Mouse (Mus musculus) CH12F3 (cell line): ENCODE results near the gene Cactin.

ENCODE experiments used
- in situ Hi-C: fragments of 300-500 bp; cut with MboI; formaldehyde crosslinking; loops from 2 replicates; pipeline ENCODE4 v1.14.3; 2020; ENCODE audit warnings: low sequenced_read_pairs

Gene Cactin

DNA sequence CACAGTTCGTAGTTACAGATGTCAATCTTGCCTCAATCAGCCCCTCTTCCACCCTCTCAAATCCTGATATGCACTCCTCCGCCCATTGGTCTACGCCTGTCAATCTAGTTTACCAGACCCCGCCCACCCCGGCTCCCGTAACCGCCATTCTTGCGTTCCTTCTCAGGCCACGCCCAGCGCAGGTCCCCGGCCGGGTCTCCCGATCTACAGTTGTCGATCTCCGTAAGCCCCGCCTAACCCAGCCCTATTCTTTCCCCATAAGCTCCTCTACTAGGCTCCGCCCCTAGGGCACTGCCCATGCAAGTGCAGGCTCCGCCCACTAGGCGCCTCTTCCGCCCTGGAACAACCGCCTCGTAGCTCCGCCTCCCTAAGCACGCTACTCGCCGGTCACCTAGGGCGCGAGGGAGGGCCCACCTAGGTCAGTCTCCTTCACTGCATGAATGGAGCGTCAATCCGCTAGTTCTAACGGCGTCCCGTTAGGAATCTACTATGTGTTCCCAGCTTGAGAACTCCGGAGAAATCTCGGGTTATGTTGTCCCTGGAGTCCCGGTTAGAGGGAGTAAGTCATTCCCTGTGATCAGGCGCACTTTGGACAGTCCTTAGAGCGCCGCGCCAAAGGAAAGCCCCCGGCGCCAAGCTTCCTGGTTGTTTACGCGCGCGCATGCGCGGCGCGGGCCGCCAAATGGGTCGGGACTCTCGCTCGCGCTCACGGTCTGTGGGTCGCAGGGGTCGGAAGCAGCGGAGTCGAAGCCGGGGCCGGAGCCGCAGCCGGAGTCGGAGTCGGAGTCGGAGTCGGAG lies at the start of gene Cactin:
Gene Cactin, plus strand, starts transcription at position 554 of the 798 bp plus-strand sequence.
- in situ Hi-C loops, result no loop called here

GRCm38 (mm10) chr10:81272356-81272755 lies 48.5 kb upstream of the Cactin start:
- in situ Hi-C loops, result no loop called here

GRCm38 (mm10) chr10:81273842-81274241 lies 47.1 kb upstream of the Cactin start:
- in situ Hi-C loops, result no loop called here

GRCm38 (mm10) chr10:81277676-81278075 lies 43.2 kb upstream of the Cactin start:
- in situ Hi-C loops, result no loop called here

- in situ Hi-C loops, result no loop called here
Measured at GRCm38 (mm10) chr10:81279496-81279895, 41.4 kb upstream of the Cactin start.

DNA sequence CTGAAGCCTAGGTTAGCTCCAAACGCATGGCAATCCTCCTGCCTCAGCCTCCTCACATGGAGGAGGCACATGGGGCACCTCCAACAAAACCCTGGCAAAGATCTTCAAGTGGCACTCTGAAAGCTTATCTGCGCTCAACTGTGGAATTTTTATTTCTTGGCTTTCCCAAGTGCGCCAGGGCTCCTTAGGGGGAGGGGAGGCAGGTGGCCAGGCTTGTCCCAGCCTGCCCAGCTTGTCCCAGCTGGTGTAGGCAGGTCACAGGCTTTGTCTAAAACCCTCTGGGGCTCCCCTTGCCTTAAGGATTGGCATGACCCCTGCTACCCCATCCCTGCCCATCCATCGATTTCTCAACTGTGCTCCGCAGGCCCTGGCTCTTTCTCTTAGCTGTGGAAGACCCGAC lies 36.7 kb upstream of the Cactin start:
- in situ Hi-C loops, result no loop called here

DNA sequence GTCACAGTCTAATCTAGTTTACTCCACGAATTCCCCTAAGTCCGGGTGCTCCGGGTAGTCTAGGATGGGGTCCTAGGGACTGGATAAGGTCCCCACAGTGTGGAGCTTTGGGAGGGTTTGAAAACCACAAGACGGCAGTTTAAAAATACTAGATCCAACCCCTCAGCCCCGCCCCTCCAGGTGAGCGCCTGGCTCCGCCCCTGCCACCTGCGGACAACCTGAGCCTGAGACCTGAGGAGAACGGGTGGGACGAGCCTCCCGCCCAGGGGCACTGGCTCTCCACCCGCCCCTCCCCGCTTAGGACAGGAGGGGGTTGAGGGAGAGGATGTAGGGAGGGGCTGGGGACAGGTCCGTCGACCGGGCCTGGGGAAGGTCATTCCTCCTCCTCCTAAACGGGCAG lies 36.2 kb upstream of the Cactin start:
- in situ Hi-C loops, result loop anchor here (5.0 kb wide), 1 partner anchor 58 kb away; the partner anchor contains the start of gene Gipc3

DNA sequence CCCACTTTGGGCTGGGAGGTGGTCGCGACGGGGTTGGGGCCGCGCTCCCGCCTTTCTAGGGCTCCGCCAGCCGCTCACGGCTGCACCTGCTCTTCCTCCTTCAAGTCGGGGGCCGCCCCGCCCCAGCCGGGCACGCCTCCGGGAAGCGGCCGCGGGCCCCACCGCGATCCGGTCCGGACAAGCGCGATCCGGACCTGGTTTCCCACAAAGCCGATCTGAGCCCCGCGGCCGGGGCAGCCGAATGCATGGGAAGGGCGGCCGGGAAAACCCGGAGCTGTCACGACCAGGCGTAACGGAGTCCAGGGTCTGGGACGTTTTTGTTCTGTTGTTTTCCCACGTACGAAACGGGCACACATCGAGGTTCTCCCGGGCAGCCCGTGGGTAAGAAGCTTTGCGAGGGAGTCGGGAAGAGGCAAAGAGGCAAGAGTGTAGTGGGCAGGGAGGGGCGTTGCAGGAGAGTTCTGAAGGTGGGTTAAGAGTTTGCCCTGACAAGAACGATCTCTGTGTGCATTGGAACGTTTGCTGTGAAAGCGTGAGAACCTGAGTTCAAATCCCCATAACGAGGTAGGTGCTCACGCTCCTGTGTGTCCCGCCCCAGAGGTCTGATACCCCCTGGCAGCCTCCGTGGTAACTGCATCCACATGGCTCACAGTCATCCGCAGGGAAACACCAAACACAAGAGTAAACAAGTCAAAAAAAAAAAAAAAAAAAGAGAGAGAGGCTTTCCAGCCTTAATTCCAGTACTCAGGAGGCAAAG lies 35.0 kb upstream of the Cactin start:
- in situ Hi-C loops, result loop anchor here (5.0 kb wide), 1 partner anchor 56 kb away; the partner anchor contains the start of gene Gipc3

DNA sequence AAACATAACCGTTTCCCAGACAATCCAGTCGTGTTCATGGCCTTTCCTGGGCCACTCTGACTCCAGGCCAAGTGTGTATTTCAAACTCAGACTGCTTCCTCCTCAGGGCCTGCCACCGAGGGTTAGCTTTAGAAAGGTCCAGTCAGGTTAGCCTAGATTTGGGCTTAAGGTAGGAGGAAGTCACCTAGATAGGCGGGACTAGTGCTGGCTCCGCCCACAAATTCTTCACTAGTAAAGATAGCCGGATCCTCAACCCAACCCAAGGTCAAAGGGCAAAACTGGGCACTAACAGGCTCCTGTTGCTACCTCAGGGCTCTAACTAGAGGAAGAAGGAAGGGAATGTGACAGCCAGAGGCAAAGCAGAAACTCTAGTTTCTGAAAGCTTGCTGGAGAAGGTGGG lies 34.3 kb upstream of the Cactin start:
- in situ Hi-C loops, result loop anchor here (5.0 kb wide), 1 partner anchor 56 kb away; the partner anchor contains the start of gene Gipc3

DNA sequence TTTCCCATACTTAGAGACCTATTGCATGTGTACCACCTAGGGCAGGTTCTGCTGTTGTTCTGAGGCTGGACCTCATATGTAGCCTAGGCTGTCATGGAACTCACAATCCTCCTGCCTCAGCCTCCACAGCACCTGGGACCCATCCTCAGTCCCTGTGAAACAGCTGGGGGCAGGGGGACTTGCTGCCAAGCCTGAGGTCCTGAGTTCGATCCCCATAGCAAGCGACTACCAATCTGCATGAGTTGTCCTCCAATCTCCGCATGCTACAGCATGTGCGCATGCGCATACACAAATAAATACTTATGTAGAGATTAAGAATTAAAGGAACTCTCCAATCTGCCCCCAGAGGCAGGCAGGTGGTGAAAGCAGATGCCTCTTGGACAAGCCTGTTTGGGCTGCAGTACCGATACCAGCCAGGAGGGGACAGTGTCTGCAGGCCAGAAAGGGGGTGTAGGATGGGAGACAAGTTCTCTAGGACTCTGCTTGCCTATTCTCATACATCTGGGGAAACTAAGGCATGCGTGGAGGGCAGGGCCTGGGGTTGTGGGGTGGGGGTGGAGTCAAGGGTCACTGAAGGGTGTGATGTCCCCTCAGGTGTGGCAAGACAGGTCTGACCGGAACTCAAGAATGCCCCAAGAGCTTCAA lies 33.3 kb upstream of the Cactin start:
- in situ Hi-C loops, result loop anchor here (5.0 kb wide), 1 partner anchor 55 kb away; the partner anchor contains the start of gene Gipc3

DNA sequence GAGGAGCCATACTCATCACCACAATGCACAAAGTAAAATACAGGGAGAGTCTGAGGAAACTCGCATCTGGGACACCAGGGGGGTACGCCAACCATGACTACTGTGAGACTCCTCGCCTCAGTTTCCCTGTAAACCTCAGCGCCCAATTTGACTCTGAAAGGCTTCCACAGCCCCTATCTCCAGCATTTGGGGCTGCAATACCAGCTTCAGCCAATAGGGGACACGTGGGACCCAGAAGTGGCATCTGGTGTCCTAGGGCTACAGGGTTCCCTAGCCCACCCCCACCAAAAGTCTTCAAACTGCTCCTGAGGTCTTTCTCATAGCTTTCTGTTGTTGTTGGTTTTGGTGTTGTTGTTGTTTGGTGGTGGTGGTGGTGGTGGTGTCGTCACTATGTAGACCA lies 32.3 kb upstream of the Cactin start:
- in situ Hi-C loops, result loop anchor here (5.0 kb wide), 1 partner anchor 54 kb away; the partner anchor contains the start of gene Gipc3

DNA sequence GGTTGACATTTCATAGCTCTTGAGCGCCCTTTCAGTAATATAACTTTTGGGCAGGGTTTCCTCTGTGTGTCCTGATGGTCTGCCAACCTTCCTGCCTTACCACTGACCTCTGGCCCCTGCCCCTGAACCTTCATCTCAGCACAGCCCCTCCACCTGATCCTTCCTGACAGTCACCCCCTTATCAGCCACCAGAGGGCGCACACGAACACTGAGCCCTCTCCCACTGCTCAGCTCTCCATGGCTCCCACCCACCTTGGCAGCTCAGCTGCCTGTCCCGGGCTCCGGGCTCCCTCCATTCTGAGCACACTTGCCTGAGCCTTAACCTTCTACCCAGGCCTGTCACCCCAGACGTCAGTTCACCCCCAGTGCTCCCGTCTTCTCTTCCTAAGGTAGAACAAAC lies 31.6 kb upstream of the Cactin start:
- in situ Hi-C loops, result loop anchor here (5.0 kb wide), 1 partner anchor 53 kb away; the partner anchor contains the start of gene Gipc3

- in situ Hi-C loops, result loop anchor here (5.0 kb wide), 1 partner anchor 52 kb away; the partner anchor contains the start of gene Gipc3
Measured at GRCm38 (mm10) chr10:81289811-81290210, 31.1 kb upstream of the Cactin start.

DNA sequence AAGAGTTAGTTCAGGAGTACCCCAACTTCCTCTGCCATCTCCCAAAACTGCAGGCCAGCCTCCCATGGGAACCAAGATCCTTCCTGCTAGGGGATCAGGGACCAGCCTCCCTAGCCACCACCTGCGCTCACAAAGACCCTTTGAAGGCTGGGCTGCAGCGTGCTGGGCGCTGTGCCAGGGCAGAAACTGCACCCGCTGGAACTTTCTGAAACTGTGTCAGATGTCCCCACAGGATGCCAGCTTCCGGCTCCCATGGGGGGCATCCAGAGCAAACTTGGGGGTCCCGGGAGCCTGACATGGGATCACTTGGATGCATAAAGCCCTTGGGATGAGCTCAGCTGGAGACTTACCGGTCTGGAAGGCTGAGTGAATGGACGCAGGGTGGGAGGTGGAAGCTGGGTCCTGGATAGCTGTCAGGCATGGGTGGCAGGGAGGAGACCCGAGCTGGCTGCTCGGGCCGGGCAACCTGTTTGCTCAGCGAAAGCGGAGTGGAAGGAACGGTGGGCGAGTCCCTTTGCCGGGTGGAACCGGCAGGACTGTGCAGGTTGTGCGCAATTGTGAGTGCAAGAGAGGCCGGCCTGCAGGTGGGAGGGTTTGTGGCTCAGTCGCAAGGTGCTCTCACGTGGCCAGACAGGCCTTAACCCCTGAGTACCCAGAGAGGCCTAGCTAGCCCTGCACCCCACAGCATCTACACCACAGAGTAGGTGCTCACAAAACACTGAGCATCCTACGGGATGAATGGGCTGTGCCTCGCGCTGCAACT lies 30.0 kb upstream of the Cactin start:
- in situ Hi-C loops, result no loop called here

GRCm38 (mm10) chr10:81291511-81292104 lies 29.3 kb upstream of the Cactin start, which contains the start of gene Tjp3:
Gene Tjp3, minus strand, starts transcription at chr10:81291581.
- in situ Hi-C loops, result no loop called here

DNA sequence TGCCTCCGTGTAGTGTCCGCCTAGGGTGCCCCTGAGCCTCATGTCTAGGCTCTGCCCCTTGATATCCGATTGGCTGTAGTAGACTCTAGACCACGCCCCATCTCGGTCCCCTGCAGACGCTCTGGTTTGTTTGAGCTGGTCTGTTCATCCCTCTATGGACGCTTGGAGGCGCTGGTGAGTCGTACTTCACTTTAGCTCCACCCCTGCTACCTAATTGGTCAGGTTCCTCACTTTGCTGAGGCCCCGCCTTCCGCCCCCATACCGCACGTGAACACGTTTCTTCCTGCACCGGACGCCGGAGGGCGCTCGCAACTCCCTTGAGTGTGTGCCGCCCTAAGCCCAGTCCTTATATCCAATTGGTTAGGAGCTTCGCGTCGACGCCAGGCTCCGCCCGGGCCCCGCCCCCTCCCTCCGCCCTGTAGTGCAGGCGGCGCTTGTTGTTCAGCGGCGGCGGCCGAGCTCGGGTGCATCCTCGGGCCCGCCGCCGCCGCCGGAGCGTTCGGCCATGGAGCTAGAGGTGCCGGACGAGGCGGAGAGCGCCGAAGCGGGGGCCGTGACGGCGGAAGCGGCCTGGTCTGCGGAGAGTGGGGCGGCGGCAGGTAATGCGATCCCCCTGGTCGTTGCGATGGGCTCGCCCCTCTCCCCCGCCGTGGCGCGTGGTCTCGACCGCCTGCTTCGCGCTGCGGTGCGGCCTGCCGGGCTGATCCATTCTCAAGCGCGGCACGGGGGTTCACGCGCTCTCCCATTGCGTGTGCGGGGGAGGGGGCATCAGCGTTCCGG lies 28.2 kb upstream of the Cactin start, which contains the start of gene Pip5k1c:
Gene Pip5k1c, plus strand, starts transcription at position 410 of the 780 bp plus-strand sequence.
- in situ Hi-C loops, result no loop called here

DNA sequence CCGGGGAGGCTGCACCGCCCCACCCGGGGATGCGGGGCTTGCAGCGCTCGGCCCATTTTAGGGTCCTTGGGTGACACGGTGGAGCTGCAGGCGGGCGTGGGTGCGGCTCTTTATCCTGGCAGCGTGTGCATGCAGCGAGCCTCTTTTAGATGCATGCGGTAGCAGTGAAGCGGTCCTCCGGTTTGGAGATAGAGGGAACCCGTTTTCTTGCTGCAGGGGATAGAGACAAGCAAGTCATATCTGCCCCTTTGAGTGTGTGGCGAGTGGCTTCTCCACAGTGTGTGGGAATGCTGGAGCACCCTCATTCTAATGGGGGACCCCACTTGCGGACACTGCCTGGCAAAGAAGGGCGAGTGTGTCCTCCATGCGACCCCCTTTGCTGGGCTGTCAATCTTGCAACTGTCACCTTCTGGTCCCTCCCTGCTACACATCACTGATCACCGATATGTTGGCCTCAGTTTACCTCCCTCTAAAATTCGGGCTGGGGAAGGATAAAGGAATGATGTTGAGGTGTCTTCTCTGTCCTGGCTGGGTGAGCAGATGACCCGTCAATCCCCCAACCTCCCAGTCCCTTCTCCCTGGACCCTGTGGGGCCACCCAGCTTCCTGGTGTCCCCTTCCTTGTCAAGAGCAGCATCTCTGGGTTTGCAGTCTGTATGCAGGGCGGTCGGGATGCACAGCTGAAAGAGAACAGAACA lies 27.4 kb upstream of the Cactin start:
- in situ Hi-C loops, result no loop called here

DNA sequence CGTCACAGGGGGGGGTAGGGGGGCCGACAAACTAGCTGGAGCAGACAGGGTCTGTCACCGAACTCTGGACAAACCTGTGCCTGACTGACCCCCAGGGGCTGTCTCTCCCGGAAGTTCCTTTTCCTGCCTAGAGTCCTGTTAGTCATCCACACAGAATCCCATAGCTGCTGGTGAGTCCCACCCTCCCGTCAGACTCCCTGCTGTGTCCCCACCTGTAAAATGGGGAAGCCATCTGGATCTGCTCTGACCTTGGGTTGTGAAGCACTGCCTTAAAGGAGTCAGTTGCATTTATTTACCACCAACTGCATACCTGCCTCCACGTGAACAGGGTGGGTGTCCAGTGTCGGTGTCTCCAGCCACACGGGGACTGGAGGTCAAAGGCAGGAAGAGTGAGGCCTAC lies 26.5 kb upstream of the Cactin start:
- in situ Hi-C loops, result no loop called here
